Mouse (Mus musculus) neutrophil, adult 59 days (primary cell): ENCODE results near the gene Gm14548. TPM values are rescaled to one million over a fixed set of nuclear protein-coding genes. Genes with fewer than 3 reads are reported as not detected.

Experiments
- total RNA-seq, 2 experiments: library from RNA; stranded (reverse); gene quantifications; 1 replicate in 1 of 2; 2 replicates in 1 of 2; pipeline ENCODE4 v1.2.4; 2023

Gene Gm14548
- total RNA-seq, result 100 to 1,000 TPM; 129 to 133 TPM

DNA sequence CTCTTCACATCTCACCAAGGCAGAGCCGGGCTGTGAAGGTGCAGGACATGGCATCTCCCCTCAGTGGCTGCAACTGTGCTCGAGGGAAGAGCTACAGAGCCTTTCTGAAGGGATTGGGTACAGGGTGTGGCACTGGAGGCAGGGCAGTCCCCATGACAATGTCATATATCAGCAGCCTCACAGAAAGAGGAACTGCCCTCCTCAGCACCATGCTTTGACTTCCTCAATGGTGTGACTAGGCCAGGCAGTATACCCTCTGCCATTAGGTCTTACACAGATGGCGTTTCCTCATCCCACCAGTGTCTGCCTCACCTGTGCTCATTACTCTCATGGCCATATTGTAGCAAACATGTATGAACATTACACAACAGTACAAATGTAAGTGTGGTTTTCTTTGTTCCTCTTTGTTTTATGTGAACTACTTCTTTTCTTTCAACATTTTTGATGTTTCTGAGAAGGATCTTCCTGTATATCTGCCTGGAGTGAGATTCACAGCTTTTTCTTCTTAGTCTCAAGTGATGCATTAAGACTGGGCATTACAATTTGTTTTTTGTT lies at the start of gene Gm14548:
Gm14548 (minus strand) TSS at position 85 of the 555 bp plus-strand sequence.

DNA sequence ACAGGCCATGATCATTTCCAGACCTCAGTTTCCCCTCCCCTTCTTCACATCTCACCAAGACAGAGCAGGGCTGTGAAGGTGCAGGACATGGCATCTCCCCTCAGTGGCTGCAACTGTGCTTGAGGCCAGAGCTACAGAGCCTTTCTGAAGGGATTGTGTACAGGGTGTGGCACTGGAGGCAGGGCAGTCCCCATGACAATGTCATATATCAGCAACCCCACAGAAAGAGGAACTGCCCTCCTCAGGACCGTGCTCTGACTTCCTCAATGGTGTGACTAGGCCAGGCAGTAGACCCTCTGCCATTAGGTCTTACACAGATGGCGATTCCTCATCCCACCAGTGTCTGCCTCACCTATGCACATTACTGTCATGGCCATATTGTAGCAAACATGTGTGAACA lies 17.5 kb upstream of the Gm14548 start, which contains the start of gene Lilra6:
Lilra6 (minus strand) TSS at position 117 of the 400 bp plus-strand sequence.

DNA sequence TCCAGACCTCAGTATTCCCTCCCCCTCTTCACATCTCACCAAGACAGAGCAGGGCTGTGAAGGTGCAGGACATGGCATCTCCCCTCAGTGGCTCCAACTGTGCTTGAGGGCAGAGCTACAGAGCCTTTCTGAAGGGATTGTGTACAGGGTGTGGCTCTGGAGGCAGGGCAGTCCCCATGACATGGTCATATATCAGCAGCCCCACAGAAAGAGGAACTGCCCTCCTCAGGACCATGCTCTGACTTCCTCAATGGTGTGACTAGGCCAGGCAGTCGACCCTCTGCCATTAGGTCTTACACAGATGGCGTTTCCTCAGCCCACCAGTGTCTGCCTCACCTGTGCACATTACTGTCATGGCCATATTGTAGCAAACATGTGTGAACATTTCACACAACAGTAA lies 53.0 kb downstream of the Gm14548 start, which contains the start of gene Pira2:
Pira2 (minus strand) TSS at position 101 of the 400 bp plus-strand sequence.

Other genes with a start within 250 kb of the Gm14548 start
- 1 to 10 TPM; 6.3 to 6.8 TPM for gene Leng1, start 232.3 kb downstream of the Gm14548 start, total RNA-seq
- gene Tmc4, start 220.6 kb downstream of the Gm14548 start, total RNA-seq, result 10 to 100 TPM; 19.5 to 25.0 TPM
- gene Tsen34, start 205.3 kb downstream of the Gm14548 start, total RNA-seq, result 10 to 100 TPM; 42.1 to 45.6 TPM
- 100 to 1,000 TPM; 173 to 189 TPM for gene Mboat7, start 204.6 kb downstream of the Gm14548 start, total RNA-seq
- 1,000 to 10,000 TPM; 1,095 to 1,164 TPM for gene Rps9, start 194.1 kb downstream of the Gm14548 start, total RNA-seq
- 100 to 1,000 TPM; 315 to 328 TPM for gene Pirb, start 177.7 kb downstream of the Gm14548 start, total RNA-seq
- gene Gm15448, start 72.4 kb downstream of the Gm14548 start, total RNA-seq, result 10 to 100 TPM; 81.5 to 86.2 TPM
- 10 to 100 TPM; 80.0 to 81.8 TPM for gene Pira2, start 53.1 kb downstream of the Gm14548 start, total RNA-seq
- 100 to 1,000 TPM; 117 to 121 TPM for gene Lilra6, start 17.4 kb upstream of the Gm14548 start, total RNA-seq
- gene Lair1, start 165.1 kb upstream of the Gm14548 start, total RNA-seq, result 10 to 100 TPM; 19.1 to 19.4 TPM
- gene Ttyh1, start 221.3 kb upstream of the Gm14548 start, total RNA-seq, result not detected
- gene Leng8, start 238.9 kb upstream of the Gm14548 start, total RNA-seq, result 100 to 1,000 TPM; 212 to 247 TPM